Mouse (Mus musculus): ENCODE measurements around the gene Srgap3.

Srgap3 gene

GRCm38 (mm10) chr6:112946895-112947436 lies at the start of gene Srgap3:
TSS of gene Srgap3 (minus strand) at chr6:112947266.
- peak; percentile 65 to 67 for DNase-seq (ENCODE audit: low spot score in 2 of 2)

- no peak for DNase-seq (ENCODE audit: low spot score in 2 of 2)
Observed at GRCm38 (mm10) chr6:112995708-112996107, 48.6 kb upstream of the Srgap3 start.

GRCm38 (mm10) chr6:112990119-112990518 lies 43.1 kb upstream of the Srgap3 start:
- DNase-seq (ENCODE audit: low spot score in 2 of 2) = no peak

GRCm38 (mm10) chr6:112985362-112986314 lies 38.6 kb upstream of the Srgap3 start:
- DNase-seq (ENCODE audit: low spot score in 2 of 2) = no peak

GRCm38 (mm10) chr6:112982241-112982640 lies 35.2 kb upstream of the Srgap3 start:
- no peak for DNase-seq (ENCODE audit: low spot score in 2 of 2)

- DNase-seq (ENCODE audit: low spot score in 2 of 2) = no peak
Observed at GRCm38 (mm10) chr6:112978947-112979346, 31.9 kb upstream of the Srgap3 start.

GRCm38 (mm10) chr6:112977246-112977645 lies 30.2 kb upstream of the Srgap3 start:
- DNase-seq (ENCODE audit: low spot score in 2 of 2) = no peak

- no peak for DNase-seq (ENCODE audit: low spot score in 2 of 2)
Observed at GRCm38 (mm10) chr6:112976541-112976940, 29.5 kb upstream of the Srgap3 start.

GRCm38 (mm10) chr6:112976136-112976535 lies 29.1 kb upstream of the Srgap3 start:
- DNase-seq (ENCODE audit: low spot score in 2 of 2) = no peak

GRCm38 (mm10) chr6:112973786-112974720 lies 27.0 kb upstream of the Srgap3 start:
- DNase-seq (ENCODE audit: low spot score in 2 of 2) = no peak

- DNase-seq (ENCODE audit: low spot score in 2 of 2) = no peak
Observed at GRCm38 (mm10) chr6:112972858-112973631, 26.0 kb upstream of the Srgap3 start.

- no peak for DNase-seq (ENCODE audit: low spot score in 2 of 2)
Observed at GRCm38 (mm10) chr6:112972127-112972526, 25.1 kb upstream of the Srgap3 start.

- DNase-seq (ENCODE audit: low spot score in 2 of 2) = no peak
Observed at GRCm38 (mm10) chr6:112971116-112971768, 24.2 kb upstream of the Srgap3 start.

GRCm38 (mm10) chr6:112967359-112967758 lies 20.3 kb upstream of the Srgap3 start:
- no peak for DNase-seq (ENCODE audit: low spot score in 2 of 2)

- no peak for DNase-seq (ENCODE audit: low spot score in 2 of 2)
Observed at GRCm38 (mm10) chr6:112958360-112958759, 11.3 kb upstream of the Srgap3 start.

- DNase-seq (ENCODE audit: low spot score in 2 of 2) = no peak
Observed at GRCm38 (mm10) chr6:112957583-112958280, 10.7 kb upstream of the Srgap3 start.

GRCm38 (mm10) chr6:112955773-112956172 lies 8.7 kb upstream of the Srgap3 start:
- no peak for DNase-seq (ENCODE audit: low spot score in 2 of 2)

- no peak for DNase-seq (ENCODE audit: low spot score in 2 of 2)
Observed at GRCm38 (mm10) chr6:112953905-112954304, 6.8 kb upstream of the Srgap3 start.

- no peak for DNase-seq (ENCODE audit: low spot score in 2 of 2)
Observed at GRCm38 (mm10) chr6:112951254-112951653, 4.2 kb upstream of the Srgap3 start.

Measured in spleen, postnatal 36 days (tissue).